Mouse (Mus musculus): ENCODE data around the gene Abca13.

DNA sequence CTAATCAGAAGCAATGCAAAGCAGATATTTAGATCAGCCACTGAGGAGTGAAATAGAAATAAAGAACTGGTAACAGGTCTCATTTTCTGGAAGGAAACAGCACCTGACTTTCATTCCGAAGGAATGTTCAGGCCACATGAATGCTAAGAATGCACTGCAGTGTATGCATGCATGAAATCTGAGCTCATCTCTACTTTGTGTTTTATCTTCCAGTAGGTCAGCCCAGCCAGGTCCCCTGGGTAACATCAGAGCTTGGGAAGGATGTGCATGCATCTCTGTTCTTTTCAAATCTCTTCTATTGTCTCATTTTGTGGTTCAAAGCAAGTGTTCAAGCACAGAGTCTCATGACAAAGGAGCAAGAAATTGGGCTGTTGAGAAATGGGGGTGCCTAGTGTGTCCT lies 346.6 kb downstream of the Abca13 start:
- TF ChIP-seq POLR2A (IDR thresholded peaks at IDR 0.05; ENCODE audit: extremely low read depth, insufficient read depth, low read length): no peak
- TF ChIP-seq CTCF (IDR thresholded peaks at IDR 0.05; ENCODE audit: low read depth, low read length): no peak
